Mouse (Mus musculus) limb, embryonic 15.5 days (tissue): Measurements from ENCODE around the gene Cdc42bpa. TPM values are rescaled to one million over a fixed set of nuclear protein-coding genes. Genes with fewer than 3 reads are reported as not detected.

ENCODE experiments used
- ATAC-seq: fragments of 200-750 bp; cut with Nextera tagmentation; 2 replicates; pipeline ENCODE4 v1.8.0; 2017; ENCODE audit warnings: low read depth, moderate TSS enrichment; ENCODE audit not compliant: insufficient number of reproducible peaks, low FRiP score, low TSS enrichment
- H3K27ac ChIP-seq: fragments of 300-500 bp; sonication (generic); 2 replicates; pipeline ENCODE4 v1.5.1; 2015; ENCODE audit warnings: moderate library complexity, mild to moderate bottlenecking, inconsistent platforms
- H3K27me3 ChIP-seq: fragments of 300-500 bp; sonication (generic); 2 replicates; pipeline ENCODE4 v1.6.1; 2015; ENCODE audit warnings: inconsistent platforms
- H3K36me3 ChIP-seq: fragments of 300-500 bp; sonication (generic); 2 replicates; pipeline ENCODE4 v1.6.1; 2015; ENCODE audit warnings: inconsistent platforms
- H3K4me1 ChIP-seq: fragments of 300-500 bp; sonication (generic); 2 replicates; pipeline ENCODE4 v1.6.1; 2015; ENCODE audit warnings: inconsistent platforms
- H3K4me2 ChIP-seq: fragments of 300-500 bp; sonication (generic); 2 replicates; pipeline ENCODE4 v1.6.1; 2015; ENCODE audit warnings: mild to moderate bottlenecking, inconsistent platforms
- H3K4me3 ChIP-seq: fragments of 300-500 bp; sonication (generic); 2 replicates; pipeline ENCODE4 v1.5.1; 2015; ENCODE audit warnings: mild to moderate bottlenecking, inconsistent platforms
- H3K9ac ChIP-seq: fragments of 300-500 bp; sonication (generic); 2 replicates; pipeline ENCODE4 v1.6.1; 2015; ENCODE audit warnings: inconsistent platforms
- H3K9me3 ChIP-seq: fragments of 300-500 bp; sonication (generic); 2 replicates; pipeline ENCODE4 v1.6.1; 2016; ENCODE audit warnings: inconsistent platforms
- WGBS: fragments of 180-500 bp; shearing (Covaris S2); methylation state at CpG from one replicate; pipeline ENCODE4 v1.1.7; 2015; 5-methylcytosine and 5-hydroxymethylcytosine counted together
- polyA plus RNA-seq: library from polyadenylated mRNA; unstranded; fragments of >200 nt; fragmentation: Nextera tagmentation; extraction: Ambion mirVana; gene quantifications from 2 replicates; pipeline ENCODE4 v1.2.1, GENCODE M21; 2015

The Cdc42bpa gene
- polyA plus RNA-seq, 1 experiment from 2014 or later, result 17.6 TPM

DNA sequence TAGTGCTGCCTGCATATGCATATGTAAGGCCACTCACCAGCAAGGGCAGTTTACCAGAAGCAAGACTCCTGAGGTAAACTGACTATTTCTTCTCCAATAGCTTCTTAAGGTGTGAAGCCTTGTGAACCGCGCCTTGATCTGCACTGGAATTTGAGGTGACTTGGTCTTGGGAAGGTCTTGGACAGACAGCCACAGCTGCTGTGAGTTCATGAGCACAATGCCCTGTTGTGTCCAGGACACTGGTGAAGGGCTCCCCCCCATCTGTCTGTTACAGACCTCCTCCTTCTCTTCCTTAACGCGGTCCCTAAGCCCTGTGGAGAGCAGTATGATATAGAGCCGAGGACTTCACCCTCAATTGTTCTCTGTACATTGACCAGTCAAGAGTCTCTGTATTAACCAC, 138.2 kb downstream of the Cdc42bpa start:
- Histone ChIP-seq H3K36me3 (peaks cover 20% of the 10 kb centered on the region), H3K4me2 (no peak overlapping the region), H3K27me3 (no peaks in the 10 kb centered on the region), H3K27ac (no peak overlapping the region), H3K9me3 (no peaks in the 10 kb centered on the region), H3K4me1 (no peaks in the 10 kb centered on the region), H3K9ac (no peak overlapping the region), H3K4me3 (no peak overlapping the region)
- 93% methylated on average over 5 of the region's 5 CpGs for WGBS
- ATAC-seq, result no peak

- no peaks in the 10 kb centered on the region for H3K27me3 ChIP-seq
- no peak for ATAC-seq
- H3K36me3 ChIP-seq, result 0 out of 2 replicates have a peak, but pooled peaks cover 12% of the 10 kb centered on the region
- peaks cover 6% of the 10 kb centered on the region; the same call in 1 of the 2 replicates for H3K4me1 ChIP-seq
- H3K9me3 ChIP-seq, result no peaks in the 10 kb centered on the region
- H3K9ac ChIP-seq, result no peak overlapping the region
- H3K4me2 ChIP-seq, result no peak overlapping the region
- H3K27ac ChIP-seq, result no peak overlapping the region
- H3K4me3 ChIP-seq, result no peak overlapping the region
- WGBS, result 71% methylated on average over 3 of the region's 3 CpGs
Observed at GRCm38 (mm10) chr1:180104567-180104966, 144.3 kb downstream of the Cdc42bpa start.

GRCm38 (mm10) chr1:180109050-180109449, 148.8 kb downstream of the Cdc42bpa start:
- H3K9me3 ChIP-seq, result no peaks in the 10 kb centered on the region
- ATAC-seq, result no peak
- peaks cover 8% of the 10 kb centered on the region; the same call in 1 of the 2 replicates for H3K36me3 ChIP-seq
- H3K9ac ChIP-seq, result no peak overlapping the region
- H3K4me3 ChIP-seq, result no peak overlapping the region
- no peak overlapping the region for H3K4me2 ChIP-seq
- 59% methylated on average over 5 of the region's 5 CpGs for WGBS
- H3K27me3 ChIP-seq, result no peaks in the 10 kb centered on the region
- peaks cover 6% of the 10 kb centered on the region; the same call in 1 of the 2 replicates for H3K4me1 ChIP-seq
- H3K27ac ChIP-seq, result no peak overlapping the region

DNA sequence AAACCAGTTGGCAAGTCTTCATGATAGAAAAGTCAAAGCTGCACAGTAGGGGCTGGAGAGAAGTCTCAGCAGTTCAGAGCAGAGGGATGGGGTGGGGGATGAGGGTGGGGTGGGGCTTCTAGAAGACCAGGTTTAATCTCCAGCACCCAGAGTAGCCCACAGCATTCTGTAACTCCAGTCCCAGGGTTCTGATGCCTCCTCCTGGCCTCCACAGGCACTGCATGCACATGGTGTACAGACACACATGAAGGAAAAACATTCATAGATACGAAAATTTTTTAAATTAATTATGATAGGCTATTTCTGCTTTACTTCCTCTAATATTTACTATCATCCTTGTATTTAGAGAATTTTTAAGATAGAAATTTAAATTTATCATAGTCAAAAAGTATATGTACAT, 156.3 kb downstream of the Cdc42bpa start:
- Histone ChIP-seq H3K4me1 (no peaks in the 10 kb centered on the region), H3K9ac (no peak overlapping the region), H3K4me3 (no peak overlapping the region), H3K27me3 (no peaks in the 10 kb centered on the region), H3K9me3 (no peaks in the 10 kb centered on the region), H3K4me2 (no peak overlapping the region), H3K36me3 (peaks cover 16% of the 10 kb centered on the region), H3K27ac (no peak overlapping the region)
- 79% methylated on average over 1 of the region's 1 CpGs for WGBS
- no peak for ATAC-seq

DNA sequence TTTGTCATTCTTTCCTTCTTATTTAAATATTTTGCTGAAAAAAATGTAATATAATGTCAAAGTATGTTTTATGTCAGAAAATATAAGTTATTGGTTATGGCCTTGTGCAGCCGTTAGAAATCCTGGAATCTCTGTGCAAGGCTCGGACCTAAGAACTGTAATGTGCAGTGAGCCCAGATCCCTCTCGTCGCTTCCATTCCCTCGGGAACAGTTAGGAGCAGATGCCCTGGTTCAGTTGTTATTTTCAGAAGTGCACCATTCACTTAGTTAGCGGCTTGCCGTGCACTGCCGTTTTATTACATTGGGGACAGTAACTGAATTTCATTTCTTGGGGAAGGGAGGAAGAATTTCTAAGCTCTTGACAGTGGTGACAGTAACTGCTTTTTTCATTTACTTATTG, 158.0 kb downstream of the Cdc42bpa start:
- ATAC-seq, result no peak
- no peaks in the 10 kb centered on the region for H3K4me1 ChIP-seq
- H3K4me2 ChIP-seq, result no peak overlapping the region
- no peak overlapping the region for H3K4me3 ChIP-seq
- no peak overlapping the region for H3K9ac ChIP-seq
- H3K27ac ChIP-seq, result no peak overlapping the region
- no peaks in the 10 kb centered on the region for H3K9me3 ChIP-seq
- 50% methylated on average over 8 of the region's 8 CpGs for WGBS
- no peaks in the 10 kb centered on the region for H3K27me3 ChIP-seq
- peaks cover 21% of the 10 kb centered on the region for H3K36me3 ChIP-seq

DNA sequence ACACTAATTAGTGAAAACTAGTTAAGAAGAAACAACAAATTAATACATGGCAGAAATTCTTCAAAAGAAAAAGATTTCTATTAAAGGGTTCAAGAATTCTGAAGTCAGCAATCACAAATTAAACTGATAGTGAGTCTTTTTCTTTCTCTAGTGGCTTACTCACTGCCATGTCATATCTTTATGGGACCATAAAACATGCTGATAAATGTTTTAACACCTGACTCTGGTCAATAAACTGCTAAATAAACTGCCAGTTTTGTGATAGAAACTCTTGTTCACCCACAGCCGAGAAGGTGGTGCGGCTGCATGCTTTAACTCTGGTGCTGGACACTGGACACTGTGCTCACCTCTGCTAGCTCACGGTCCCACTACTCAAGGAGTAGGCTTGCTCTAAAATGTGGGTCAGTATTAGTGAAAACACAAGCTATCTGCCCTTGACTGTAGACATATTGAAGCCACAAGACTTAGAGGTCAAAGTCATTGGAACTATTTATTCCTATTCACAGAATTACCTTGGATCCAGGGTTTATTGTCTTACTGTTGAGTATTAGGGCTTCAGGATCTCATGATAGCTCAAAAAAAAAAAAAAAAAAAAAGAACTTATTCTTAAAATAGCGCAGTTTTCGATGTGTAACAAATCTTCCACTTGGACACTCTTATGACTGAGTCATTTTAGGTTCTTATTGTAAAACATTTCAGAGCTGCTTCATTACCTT, 168.0 kb downstream of the Cdc42bpa start:
- Histone ChIP-seq H3K4me1 (no peaks in the 10 kb centered on the region), H3K4me2 (no peak overlapping the region), H3K27me3 (no peaks in the 10 kb centered on the region), H3K27ac (no peak overlapping the region), H3K4me3 (no peak overlapping the region), H3K9ac (no peak overlapping the region), H3K9me3 (no peaks in the 10 kb centered on the region), H3K36me3 (no peaks in the 10 kb centered on the region)
- 76% methylated on average over 5 of the region's 5 CpGs for WGBS
- no peak for ATAC-seq

DNA sequence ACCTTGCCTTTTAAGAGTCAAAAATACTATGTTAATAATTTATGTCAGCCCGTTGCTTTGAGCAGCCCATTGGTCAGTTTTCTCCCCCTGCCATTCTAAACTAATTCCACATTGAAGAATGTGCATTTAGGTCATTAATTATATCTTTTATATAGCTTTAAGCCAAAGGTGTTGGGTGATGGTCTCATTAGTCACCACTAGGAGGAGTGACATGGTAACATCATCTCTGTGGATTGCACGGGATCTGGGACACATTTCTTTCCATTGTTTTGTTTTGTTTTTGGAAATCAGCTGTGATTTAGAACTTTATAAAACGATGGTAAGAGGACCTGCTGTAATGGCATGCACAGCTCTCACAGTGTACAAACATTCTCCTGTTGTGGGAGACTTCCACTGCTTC, 171.1 kb downstream of the Cdc42bpa start:
- 0 out of 2 replicates have a peak, but pooled peaks cover 3% of the 10 kb centered on the region for H3K36me3 ChIP-seq
- no peaks in the 10 kb centered on the region for H3K4me1 ChIP-seq
- H3K4me3 ChIP-seq, result no peak overlapping the region
- H3K27me3 ChIP-seq, result no peaks in the 10 kb centered on the region
- H3K4me2 ChIP-seq, result no peak overlapping the region
- H3K9me3 ChIP-seq, result no peaks in the 10 kb centered on the region
- H3K9ac ChIP-seq, result no peak overlapping the region
- WGBS, result 48% methylated on average over 3 of the region's 3 CpGs
- ATAC-seq, result no peak
- H3K27ac ChIP-seq, result no peak overlapping the region

GRCm38 (mm10) chr1:180132187-180132586, 171.9 kb downstream of the Cdc42bpa start:
- H3K27ac ChIP-seq, result no peak overlapping the region
- H3K9me3 ChIP-seq, result no peaks in the 10 kb centered on the region
- no peak overlapping the region for H3K9ac ChIP-seq
- no peaks in the 10 kb centered on the region for H3K27me3 ChIP-seq
- H3K4me2 ChIP-seq, result no peak overlapping the region
- ATAC-seq, result no peak
- 79% methylated on average over 4 of the region's 4 CpGs for WGBS
- peaks cover 7% of the 10 kb centered on the region; the same call in 1 of the 2 replicates for H3K36me3 ChIP-seq
- H3K4me1 ChIP-seq, result no peaks in the 10 kb centered on the region
- H3K4me3 ChIP-seq, result no peak overlapping the region

DNA sequence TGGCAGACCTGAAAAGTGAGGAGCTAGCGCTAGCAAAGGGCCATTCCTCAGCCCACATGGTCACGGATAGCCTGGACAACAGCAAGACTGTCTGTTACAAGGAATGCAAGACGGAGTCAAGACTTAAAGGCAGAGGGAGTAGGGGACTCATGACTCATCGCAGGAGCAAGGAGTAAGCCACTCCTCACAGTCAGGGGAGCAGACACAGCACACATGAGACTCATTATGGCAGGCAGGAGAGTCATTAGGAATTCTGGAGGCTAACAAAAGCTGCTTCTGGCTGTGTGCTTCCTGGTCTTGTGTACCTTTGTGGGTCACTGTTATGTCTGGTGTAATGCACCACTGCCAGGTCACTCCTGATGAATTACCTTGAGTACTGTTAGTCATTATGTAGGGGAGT, 178.9 kb downstream of the Cdc42bpa start:
- no peaks in the 10 kb centered on the region for H3K9me3 ChIP-seq
- WGBS, result 47% methylated on average over 4 of the region's 4 CpGs
- H3K4me3 ChIP-seq, result no peak overlapping the region
- H3K36me3 ChIP-seq, result peaks cover 44% of the 10 kb centered on the region
- no peak for ATAC-seq
- no peaks in the 10 kb centered on the region for H3K4me1 ChIP-seq
- H3K27ac ChIP-seq, result no peak overlapping the region
- no peak overlapping the region for H3K4me2 ChIP-seq
- no peaks in the 10 kb centered on the region for H3K27me3 ChIP-seq
- H3K9ac ChIP-seq, result no peak overlapping the region

DNA sequence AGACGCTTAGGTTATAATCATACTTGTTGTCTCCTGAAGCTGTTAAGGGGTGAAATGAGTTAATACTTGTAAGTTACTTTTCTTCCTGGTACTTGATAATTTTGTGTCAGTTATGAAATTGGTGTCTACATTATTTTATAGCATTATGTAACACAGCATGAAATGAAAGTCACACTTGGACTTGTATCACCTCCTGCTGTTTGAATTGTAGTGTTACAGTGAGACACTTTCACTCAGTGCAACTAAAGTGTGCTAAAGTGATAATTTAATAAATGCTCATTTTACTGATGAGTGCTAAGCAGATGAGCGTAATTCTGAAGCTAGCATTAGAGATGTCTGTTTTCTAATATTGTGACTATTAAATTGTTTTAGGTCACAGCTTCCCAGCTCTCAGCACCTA, 180.7 kb downstream of the Cdc42bpa start:
- WGBS, result 96% methylated on average over 2 of the region's 2 CpGs
- Histone ChIP-seq H3K36me3 (peaks cover 47% of the 10 kb centered on the region), H3K9me3 (no peaks in the 10 kb centered on the region), H3K9ac (no peak overlapping the region), H3K4me2 (no peak overlapping the region), H3K27ac (no peak overlapping the region), H3K27me3 (no peaks in the 10 kb centered on the region), H3K4me3 (no peak overlapping the region), H3K4me1 (no peaks in the 10 kb centered on the region)
- no peak for ATAC-seq

DNA sequence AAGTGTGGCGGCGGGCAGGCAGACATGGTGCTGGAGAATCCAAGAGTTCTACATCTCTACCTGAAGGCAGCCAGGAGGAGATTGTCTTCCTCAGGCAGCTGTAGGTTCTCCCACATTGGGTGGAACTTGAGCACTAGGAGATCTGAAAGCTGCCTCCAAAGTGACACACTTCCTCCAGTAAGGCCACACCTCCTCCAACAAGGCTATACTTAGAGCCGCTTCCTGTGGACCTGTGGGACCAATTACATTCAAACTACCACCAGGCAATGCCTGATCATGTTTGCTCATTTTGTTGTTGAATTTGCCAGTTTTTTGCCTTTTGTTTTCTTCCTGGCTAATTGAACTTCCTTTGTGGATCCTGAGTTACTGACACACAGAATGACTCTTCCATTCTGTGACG, 187.8 kb downstream of the Cdc42bpa start:
- H3K36me3 ChIP-seq, result peaks cover 43% of the 10 kb centered on the region

GRCm38 (mm10) chr1:180148563-180148962, 188.3 kb downstream of the Cdc42bpa start:
- H3K36me3 ChIP-seq, result peaks cover 46% of the 10 kb centered on the region
- no peak overlapping the region for H3K9ac ChIP-seq
- no peak for ATAC-seq
- no peaks in the 10 kb centered on the region for H3K27me3 ChIP-seq
- no peak overlapping the region for H3K27ac ChIP-seq
- no peaks in the 10 kb centered on the region for H3K4me1 ChIP-seq
- H3K4me3 ChIP-seq, result no peak overlapping the region
- no peaks in the 10 kb centered on the region for H3K9me3 ChIP-seq
- WGBS, result 77% methylated on average over 4 of the region's 4 CpGs
- H3K4me2 ChIP-seq, result no peak overlapping the region

More for the DNA sequence above, 187.8 kb downstream of the Cdc42bpa start:
- Histone ChIP-seq H3K4me3 (no peak overlapping the region), H3K27ac (no peak overlapping the region), H3K4me2 (no peak overlapping the region), H3K9me3 (no peaks in the 10 kb centered on the region), H3K4me1 (no peaks in the 10 kb centered on the region), H3K27me3 (no peaks in the 10 kb centered on the region), H3K9ac (no peak overlapping the region)
- 71% methylated on average over 4 of the region's 4 CpGs for WGBS
- ATAC-seq, result no peak

GRCm38 (mm10) chr1:180151191-180151590, 190.9 kb downstream of the Cdc42bpa start:
- ATAC-seq, result no peak
- Histone ChIP-seq H3K27me3 (no peaks in the 10 kb centered on the region), H3K36me3 (peaks cover 43% of the 10 kb centered on the region), H3K4me3 (no peak overlapping the region), H3K9ac (no peak overlapping the region), H3K4me2 (no peak overlapping the region), H3K27ac (no peak overlapping the region), H3K4me1 (no peaks in the 10 kb centered on the region), H3K9me3 (no peaks in the 10 kb centered on the region)
- 77% methylated on average over 8 of the region's 8 CpGs for WGBS
